Mouse (Mus musculus): ENCODE measurements around the gene Bst2.

GRCm38 (mm10) chr8:71545053-71545452, 7.8 kb upstream of the Bst2 start:
- TF ChIP-seq CTCF (IDR thresholded peaks at IDR 0.05; ENCODE audit: borderline replicate concordance, insufficient read depth, low read depth, low read length) (no peak), POLR2A (IDR thresholded peaks at IDR 0.05; ENCODE audit: borderline replicate concordance, insufficient read depth, low read length) (no peak)
